Mouse (Mus musculus): Measurements from ENCODE around the gene Myog. TPM values are rescaled to one million over a fixed set of nuclear protein-coding genes. Genes with fewer than 3 reads are reported as not detected.
A peak's percentile ranks its signal among the peaks of the same experiment; 100 is the strongest.
"Not testable (repeated sequence)": the region's sequence is repeated elsewhere in the genome, so short reads cannot be mapped to it uniquely, and the experiment has no call there.

The Myog gene
- total RNA-seq (2022), result not detected

DNA sequence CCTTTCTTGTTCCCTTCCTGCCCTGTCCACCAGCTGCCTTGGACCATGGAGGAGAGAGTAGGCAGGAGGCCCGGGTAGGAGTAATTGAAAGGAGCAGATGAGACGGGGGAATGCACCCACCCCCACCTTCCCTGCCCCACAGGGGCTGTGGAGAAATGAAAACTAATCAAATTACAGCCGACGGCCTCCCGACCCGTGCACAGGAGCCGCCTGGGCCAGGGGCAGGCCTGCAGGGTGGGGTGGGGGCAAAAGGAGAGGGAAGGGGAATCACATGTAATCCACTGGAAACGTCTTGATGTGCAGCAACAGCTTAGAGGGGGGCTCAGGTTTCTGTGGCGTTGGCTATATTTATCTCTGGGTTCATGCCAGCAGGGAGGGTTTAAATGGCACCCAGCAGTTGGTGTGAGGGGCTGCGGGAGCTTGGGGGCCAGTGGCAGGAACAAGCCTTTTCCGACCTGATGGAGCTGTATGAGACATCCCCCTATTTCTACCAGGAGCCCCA is at the start of gene Myog:
TSS of gene Myog (plus strand) at position 392 of the 502 bp plus-strand sequence.
- DNase-seq (ENCODE audit: low spot score), result no peak

GRCm38 (mm10) chr1:134240701-134241100 is 49.1 kb upstream of the Myog start:
- no peak for DNase-seq (ENCODE audit: low spot score)

DNA sequence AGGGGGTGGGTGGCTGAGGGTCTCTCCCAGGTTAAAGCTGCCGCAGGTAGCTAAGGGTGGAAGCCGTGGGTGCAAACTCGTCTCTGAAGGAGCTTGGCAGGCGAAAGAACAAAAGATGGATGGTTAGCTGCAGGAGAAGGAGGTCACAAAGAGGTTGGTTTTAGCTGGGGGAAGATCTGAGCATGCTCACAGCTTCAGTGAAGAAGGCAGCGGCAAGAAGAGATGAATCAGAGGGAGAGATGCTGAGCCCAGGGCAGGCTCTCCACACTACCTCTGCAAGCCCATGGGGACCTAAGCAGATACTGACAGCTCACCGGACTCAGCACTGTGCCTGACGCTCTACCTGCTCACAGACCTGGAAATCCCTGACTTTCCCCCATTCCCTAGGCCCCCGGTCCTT is 48.5 kb upstream of the Myog start:
- no peak for DNase-seq (ENCODE audit: low spot score)

DNA sequence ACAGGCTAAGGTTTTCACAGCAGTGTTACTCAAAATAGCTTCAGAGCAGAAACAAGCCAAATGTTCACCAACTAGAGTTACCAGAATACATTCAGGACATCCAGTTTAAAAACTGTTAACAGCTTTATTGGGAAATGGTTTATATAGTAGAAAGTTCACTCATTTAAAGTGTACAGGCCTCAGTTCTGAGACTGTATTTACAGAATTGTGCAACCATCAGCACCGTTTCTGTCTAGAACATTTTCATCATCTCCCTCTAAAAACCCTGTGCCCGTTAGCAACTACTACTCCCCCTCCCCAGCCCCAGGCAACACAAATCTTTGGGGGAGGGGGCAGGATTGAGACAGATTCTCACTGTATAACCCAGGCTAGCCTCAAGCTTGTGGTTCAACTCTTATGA is 47.5 kb upstream of the Myog start:
- DNase-seq (ENCODE audit: low spot score), result no peak

GRCm38 (mm10) chr1:134243505-134243904 is 46.3 kb upstream of the Myog start:
- DNase-seq (ENCODE audit: low spot score), result no peak

DNA sequence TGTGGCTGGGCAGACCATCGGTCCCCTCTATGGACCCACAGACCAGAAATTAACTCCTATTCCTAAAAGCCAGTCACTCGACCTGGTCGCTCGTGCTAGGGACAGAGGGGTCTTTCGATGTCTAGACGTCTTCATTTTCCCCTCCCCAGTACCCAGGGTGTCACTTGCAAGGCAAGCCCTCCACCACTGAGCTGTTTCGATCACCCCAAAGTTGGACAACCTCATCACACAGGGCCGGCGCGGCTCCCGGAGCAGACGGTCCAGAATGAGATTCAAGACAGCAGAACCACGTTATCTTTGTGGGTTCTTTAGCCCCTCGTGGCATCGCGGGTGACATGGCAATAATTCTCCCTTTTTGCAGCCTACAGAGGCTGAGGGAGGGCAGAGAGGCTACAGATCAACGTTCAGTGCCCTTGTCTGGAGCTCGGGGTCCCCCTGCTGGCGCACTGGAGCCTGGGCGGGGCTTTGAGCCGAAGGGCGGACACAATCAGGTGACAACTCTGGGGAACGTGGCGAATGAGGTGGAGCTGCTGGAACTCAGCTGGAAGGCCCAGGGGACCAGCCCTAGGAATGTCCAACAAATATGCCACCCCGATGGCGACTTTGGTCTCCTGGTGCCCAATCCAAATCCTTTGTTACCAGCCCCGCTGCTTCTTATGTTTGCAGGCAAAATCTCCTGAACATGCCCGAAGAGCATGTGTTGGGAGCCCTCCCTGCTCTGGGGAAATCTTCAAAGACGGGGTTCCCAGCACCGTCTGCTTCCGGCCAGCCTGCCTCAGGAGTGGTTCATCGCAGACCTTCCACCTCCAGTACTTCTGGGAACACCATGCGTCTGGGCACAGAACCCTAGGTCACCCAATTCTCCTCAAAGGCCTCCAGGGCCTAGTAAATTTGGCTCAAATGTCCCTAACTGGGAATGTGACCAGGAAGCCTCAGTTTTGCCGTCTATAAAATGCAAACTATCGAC is 45.6 kb upstream of the Myog start:
- DNase-seq (ENCODE audit: low spot score), result peak; percentile 88

- DNase-seq (ENCODE audit: low spot score), result no peak
Observed at GRCm38 (mm10) chr1:134245004-134245717, 44.6 kb upstream of the Myog start.

- DNase-seq (ENCODE audit: low spot score), result peak; percentile 54
Observed at GRCm38 (mm10) chr1:134246590-134246989, 43.2 kb upstream of the Myog start.

DNA sequence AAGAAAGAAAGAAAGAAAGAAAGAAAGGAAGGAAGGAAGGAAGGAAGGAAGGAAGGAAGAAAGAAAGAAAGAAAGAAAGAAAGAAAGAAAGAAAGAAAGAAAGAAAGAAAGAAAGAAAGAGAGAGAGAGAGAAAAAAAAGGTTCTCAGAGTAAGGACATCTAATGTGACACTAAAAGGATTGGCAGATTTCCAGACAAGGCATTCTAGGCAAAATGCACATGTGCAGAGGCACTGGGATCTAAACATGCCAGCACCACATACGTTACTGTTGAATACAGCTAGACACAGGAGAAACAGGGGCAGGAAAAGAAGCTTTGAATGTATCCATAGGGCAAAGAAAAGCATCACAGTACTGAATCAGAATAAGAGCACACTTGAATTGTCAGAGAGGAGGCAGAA is 40.1 kb upstream of the Myog start:
- DNase-seq (ENCODE audit: low spot score), result not testable (repeated sequence)

DNA sequence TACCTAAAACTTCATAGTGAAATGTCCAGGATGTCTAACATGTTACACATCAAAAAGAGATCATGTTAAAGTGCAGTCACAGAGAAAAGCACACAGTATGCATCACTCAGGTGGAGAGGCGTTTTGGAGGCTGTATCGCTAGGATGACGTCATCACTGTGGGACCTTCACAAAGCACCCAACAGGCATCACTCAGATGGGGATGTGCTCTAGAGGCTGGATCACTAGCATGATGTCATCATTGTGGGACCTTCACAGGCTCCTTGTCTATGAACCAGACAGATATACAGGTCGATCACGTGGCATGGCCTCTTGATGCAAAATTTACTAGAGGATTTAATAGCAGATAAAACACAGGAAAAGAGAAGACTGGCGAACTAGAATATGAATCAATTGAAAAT is 25.4 kb upstream of the Myog start:
- DNase-seq (ENCODE audit: low spot score), result no peak

- no peak for DNase-seq (ENCODE audit: low spot score)
Observed at GRCm38 (mm10) chr1:134265797-134266196, 24.0 kb upstream of the Myog start.

GRCm38 (mm10) chr1:134270026-134270425 is 19.8 kb upstream of the Myog start:
- DNase-seq (ENCODE audit: low spot score), result no peak

DNA sequence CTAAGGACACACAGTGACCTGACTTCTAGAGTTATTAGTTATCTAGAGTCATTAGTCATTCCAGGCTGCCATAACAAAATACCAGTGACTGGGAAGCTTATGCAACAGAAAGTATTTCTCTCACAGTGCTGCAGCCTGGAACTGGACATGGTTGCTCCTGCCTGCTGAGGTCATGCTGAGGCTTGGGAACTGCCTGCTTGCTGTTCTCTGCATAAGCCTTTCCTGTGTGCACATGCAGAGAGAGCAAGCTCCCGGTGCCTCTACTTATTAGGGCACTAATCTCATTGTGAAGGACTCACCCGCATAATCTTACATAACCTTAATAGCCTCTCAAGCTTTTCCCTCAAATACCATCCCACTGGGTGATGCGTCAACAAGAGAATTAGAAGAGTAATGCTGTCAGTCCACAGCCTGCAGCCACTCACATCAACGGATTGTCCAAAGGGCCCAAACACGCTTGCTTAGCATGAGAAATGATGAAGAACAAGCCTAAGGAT is 17.0 kb upstream of the Myog start:
- DNase-seq (ENCODE audit: low spot score), result no peak

DNA sequence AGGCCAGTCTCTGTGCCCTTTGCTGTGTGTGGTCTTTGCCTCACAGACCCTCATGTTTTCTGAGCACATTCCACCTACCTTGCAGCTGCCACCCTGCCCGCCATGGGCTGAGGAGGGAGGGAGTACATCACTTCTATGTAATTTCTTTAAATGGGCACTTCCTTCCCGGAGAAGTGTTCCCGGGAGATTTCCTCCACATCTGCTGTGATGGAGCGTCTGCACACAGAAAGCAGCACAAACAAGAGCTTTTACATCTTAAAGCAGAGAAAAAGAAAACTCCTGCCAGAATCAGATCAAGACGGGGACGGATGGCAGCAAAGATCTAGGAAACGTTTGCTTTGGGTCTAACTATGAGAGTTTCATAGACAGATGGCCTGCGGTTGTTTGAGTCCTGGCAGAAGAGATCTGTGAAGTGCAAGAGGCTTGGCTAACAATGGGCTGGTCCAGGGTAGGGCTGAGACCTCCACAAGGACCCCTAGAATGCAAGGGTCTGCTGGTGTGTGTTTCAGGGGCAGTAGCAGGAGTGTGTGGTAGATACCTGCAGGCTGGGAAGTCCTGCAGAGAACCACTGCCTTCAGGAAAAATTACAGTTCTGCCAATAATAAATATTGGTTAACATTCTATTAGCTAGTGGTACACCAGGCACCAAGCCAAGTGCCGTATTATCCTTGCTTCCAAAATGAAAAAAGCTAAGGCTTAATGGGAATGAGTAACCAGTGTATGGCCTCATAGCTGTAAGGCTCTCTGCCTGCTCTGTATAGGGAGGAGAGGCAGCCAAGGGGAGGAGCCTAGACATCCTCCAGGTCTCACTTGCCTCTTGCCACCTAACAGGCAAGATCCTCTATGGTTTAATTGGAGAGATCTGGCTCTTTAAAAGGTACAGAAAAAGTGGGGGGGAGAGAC is 16.0 kb upstream of the Myog start:
- DNase-seq (ENCODE audit: low spot score), result no peak

- DNase-seq (ENCODE audit: low spot score), result no peak
Observed at GRCm38 (mm10) chr1:134274483-134274920, 15.3 kb upstream of the Myog start.

GRCm38 (mm10) chr1:134275616-134276464 is 13.9 kb upstream of the Myog start:
- DNase-seq (ENCODE audit: low spot score), result peak; percentile 12

DNA sequence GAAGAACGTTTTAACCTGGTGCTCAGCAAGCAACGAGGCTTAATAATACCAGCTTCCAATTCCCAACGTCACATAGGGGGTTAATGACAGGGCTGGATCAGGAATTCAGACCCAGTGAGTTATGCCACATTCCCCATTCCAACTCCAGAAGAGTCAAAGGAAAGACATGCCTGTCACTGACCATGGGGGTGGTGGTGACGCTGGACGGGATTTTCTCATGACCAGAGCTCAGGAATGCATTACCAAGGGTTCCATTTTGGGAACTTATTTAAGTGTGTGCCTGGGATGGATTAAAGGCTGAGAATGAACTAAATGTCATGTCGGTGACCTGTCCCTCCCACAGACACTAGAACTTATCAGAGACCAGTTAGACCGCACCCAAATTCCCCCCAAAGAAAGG is 13.0 kb upstream of the Myog start:
- DNase-seq (ENCODE audit: low spot score), result no peak

DNA sequence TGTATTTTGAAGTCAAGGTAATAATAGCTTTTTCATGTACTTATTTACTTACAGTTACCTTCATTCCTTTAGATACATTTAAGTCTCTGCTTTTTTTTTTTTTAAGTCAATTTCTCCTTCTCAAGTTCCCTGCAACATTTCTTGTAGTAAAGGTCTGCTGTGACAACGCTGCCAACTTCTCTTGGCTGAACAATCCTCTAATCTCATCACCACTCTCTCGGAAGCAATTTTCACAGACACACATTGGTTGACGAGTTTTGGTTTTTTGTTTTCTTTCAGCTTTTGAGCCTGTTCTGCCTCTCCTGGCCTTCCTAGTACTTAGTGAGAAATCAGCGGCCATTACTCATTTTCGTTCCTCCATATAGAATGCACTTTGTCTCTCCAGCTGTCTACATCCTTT is 9.6 kb upstream of the Myog start:
- DNase-seq (ENCODE audit: low spot score), result no peak

DNA sequence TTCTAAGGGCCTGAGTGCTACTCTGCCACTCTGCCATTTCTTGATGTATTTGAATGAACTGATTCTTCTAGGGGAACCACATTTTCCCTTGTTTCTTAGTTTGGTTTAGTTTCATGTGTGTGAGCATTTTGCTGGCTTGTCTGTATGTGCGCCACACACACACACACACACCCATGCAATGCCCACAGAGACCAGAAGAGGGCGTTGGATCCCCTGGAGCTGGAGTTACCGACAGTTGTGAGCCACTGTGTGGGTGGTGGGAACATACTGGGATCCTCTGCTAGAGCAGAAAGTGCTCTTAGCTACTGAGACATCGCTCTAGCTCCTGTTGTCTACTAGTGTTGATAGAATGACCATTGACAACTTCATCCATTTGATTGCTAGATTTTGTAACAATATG is 8.2 kb upstream of the Myog start:
- DNase-seq (ENCODE audit: low spot score), result no peak

DNA sequence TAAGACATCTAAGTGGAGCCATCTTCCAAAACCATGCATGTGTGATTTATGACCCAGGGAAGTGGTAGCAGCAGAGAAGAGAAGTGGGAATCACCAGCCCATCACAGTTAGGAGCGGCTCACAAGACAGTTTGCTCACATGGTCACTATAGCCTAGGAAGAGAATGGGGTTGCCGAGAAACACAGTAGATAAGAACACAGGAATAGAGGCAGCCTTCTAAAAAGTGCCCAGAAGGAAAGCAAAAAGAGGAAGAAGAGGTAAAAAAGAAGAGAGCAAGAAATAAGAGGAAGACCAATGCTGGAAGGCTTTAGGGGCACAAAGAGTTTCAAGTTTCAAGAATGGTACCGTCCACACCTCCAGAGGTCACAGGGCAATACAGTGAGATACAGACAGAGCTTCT is 7.4 kb upstream of the Myog start:
- no peak for DNase-seq (ENCODE audit: low spot score)
